Mouse (Mus musculus) G1E (cell line): ENCODE data around the gene Aldh5a1.

Experiments used
- CTCF ChIP-seq: IDR thresholded peaks from 2 replicates; pipeline ENCODE4 v1.5.1; 2012; ENCODE audit warnings: low read depth, low read length, inconsistent platforms, mixed read lengths
- GATA1 ChIP-seq: IDR thresholded peaks from 2 replicates; pipeline ENCODE4 v1.6.1; 2012; ENCODE audit warnings: borderline replicate concordance, low read length, inconsistent platforms, mixed read lengths
- GATA2 ChIP-seq: IDR thresholded peaks from 2 replicates; pipeline ENCODE4 v1.6.1; 2012; ENCODE audit warnings: low read depth, low read length, inconsistent platforms, borderline replicate concordance
- POLR2AphosphoS5 ChIP-seq: IDR thresholded peaks from 2 replicates; pipeline ENCODE4 v1.6.1; 2012; ENCODE audit warnings: low read depth, low read length, inconsistent platforms; ENCODE audit not compliant: insufficient replicate concordance
- TAL1 ChIP-seq: conservative IDR thresholded peaks from 2 replicates; pipeline ENCODE4 v1.6.1; 2012; ENCODE audit warnings: low read depth, low read length, inconsistent platforms, mixed read lengths

DNA sequence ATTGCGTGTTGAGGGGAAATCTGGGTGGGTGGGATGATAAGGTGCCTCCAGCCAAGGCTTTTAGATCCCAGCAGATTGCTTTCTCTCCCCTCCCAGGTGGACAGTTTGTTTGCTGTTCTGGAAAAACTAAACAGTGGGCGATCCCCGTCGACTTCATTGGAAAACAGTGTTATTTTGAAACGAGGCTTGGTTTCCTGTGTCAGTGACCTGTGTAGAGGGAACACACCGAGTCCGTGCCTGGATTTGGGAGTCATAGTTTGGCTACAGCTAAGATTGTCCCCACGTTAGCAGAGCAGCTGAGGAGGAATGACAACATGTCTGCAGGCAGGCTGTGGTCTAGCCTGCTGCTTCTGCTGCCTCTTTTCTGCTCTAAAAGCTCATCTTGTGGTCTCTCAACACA is 5.8 kb upstream of the Aldh5a1 start:
- TF ChIP-seq CTCF, result no peak
- TF ChIP-seq GATA1, result no peak
- TF ChIP-seq TAL1, result no peak
- TF ChIP-seq POLR2AphosphoS5, result no peak
- no peak for TF ChIP-seq GATA2
